Mouse (Mus musculus) MEL (cell line): Measurements from ENCODE around the gene Dlx4. TPM values are rescaled to one million over a fixed set of nuclear protein-coding genes. Genes with fewer than 3 reads are reported as not detected.

Source experiments
- DNase-seq: peaks from one replicate; pipeline ENCODE4 v3.0.0; 2011; ENCODE audit warnings: low read depth, low spot score
- H3K27ac ChIP-seq: 2 replicates; pipeline ENCODE4 v1.5.1; 2012; ENCODE audit warnings: low read depth, mild to moderate bottlenecking, control low read depth, low read length, moderate library complexity; ENCODE audit not compliant: control insufficient read depth
- H3K27me3 ChIP-seq, 2 experiments: fragments of 150-350 bp in 1 of 2; sonication (generic) in 1 of 2; 2 replicates each; pipeline ENCODE4 v1.6.1; 2012; ENCODE audit warnings: low read length in 2 of 2, mild to moderate bottlenecking in 2 of 2, improper control_type of control experiment in 1 of 2, moderate library complexity in 1 of 2; ENCODE audit not compliant: insufficient read depth in 2 of 2, control insufficient read depth in 1 of 2
- H3K36me3 ChIP-seq, 2 experiments: 2 replicates each; pipeline ENCODE4 v1.6.1; 2012 to 2014; ENCODE audit warnings: low read length in 2 of 2, improper control_type of control experiment in 1 of 2, inconsistent platforms in 1 of 2, mild to moderate bottlenecking in 1 of 2; ENCODE audit not compliant: insufficient read depth in 2 of 2, control insufficient read depth in 1 of 2
- H3K4me1 ChIP-seq, 2 experiments: fragments of 150-350 bp in 1 of 2; sonication (generic) in 1 of 2; 2 replicates each; pipeline ENCODE4 v1.6.1; 2012; ENCODE audit warnings: low read length in 2 of 2, improper control_type of control experiment in 1 of 2, mild to moderate bottlenecking in 1 of 2; ENCODE audit not compliant: insufficient read depth in 2 of 2, control insufficient read depth in 1 of 2
- H3K4me3 ChIP-seq, 2 experiments: fragments of 150-350 bp in 1 of 2; sonication (generic) in 1 of 2; 2 replicates each; pipeline ENCODE4 v1.5.1; 2012; ENCODE audit warnings: low read depth in 2 of 2, low read length in 2 of 2, mild to moderate bottlenecking in 2 of 2, moderate library complexity in 2 of 2, control low read depth in 1 of 2, improper control_type of control experiment in 1 of 2; ENCODE audit not compliant: control insufficient read depth in 1 of 2, insufficient read depth in 1 of 2
- H3K79me2 ChIP-seq: 2 replicates; pipeline ENCODE4 v1.6.1; 2012; ENCODE audit warnings: mild to moderate bottlenecking, low read length, moderate library complexity; ENCODE audit not compliant: control insufficient read depth, poor library complexity, insufficient read depth
- H3K9ac ChIP-seq: 2 replicates; pipeline ENCODE4 v1.6.1; 2012; ENCODE audit warnings: low read depth, mild to moderate bottlenecking, control low read depth, low read length, moderate library complexity; ENCODE audit not compliant: control insufficient read depth, poor library complexity, severe bottlenecking
- H3K9me3 ChIP-seq: fragments of 150-350 bp; sonication (generic); replicated peaks from 2 replicates; pipeline ENCODE4 v1.6.1; 2012; ENCODE audit warnings: mild to moderate bottlenecking, low read length, improper control_type of control experiment, moderate library complexity; ENCODE audit not compliant: insufficient read depth
- CHD1 ChIP-seq: IDR thresholded peaks from 2 replicates; pipeline ENCODE4 v1.6.1; 2012; ENCODE audit warnings: low read depth, mild to moderate bottlenecking, inconsistent platforms, low read length, improper control_type of control experiment
- CTCF ChIP-seq, 3 experiments: IDR thresholded peaks in 2 of 3; conservative IDR thresholded peaks in 1 of 3; 2 replicates each; pipeline ENCODE4 v1.5.1; 2011 to 2012; ENCODE audit warnings: low read length in 3 of 3, low read depth in 2 of 3, mild to moderate bottlenecking in 2 of 3, improper control_type of control experiment in 1 of 3, inconsistent platforms in 1 of 3, mixed read lengths in 1 of 3, moderate library complexity in 1 of 3; ENCODE audit not compliant: control insufficient read depth in 1 of 3, insufficient read depth in 1 of 3, poor library complexity in 1 of 3, severe bottlenecking in 1 of 3
- E2F4 ChIP-seq: IDR thresholded peaks from 2 replicates; pipeline ENCODE4 v1.6.1; 2011; ENCODE audit warnings: low read depth, low read length, improper control_type of control experiment, borderline replicate concordance
- EP300 ChIP-seq, 2 experiments: IDR thresholded peaks; 2 replicates each; pipeline ENCODE4 v1.6.1; 2011; ENCODE audit warnings: improper control_type of control experiment in 2 of 2, low read length in 2 of 2, low read depth in 1 of 2, mild to moderate bottlenecking in 1 of 2
- ETS1 ChIP-seq: IDR thresholded peaks from 2 replicates; pipeline ENCODE4 v1.6.1; 2012; ENCODE audit warnings: low read depth, mild to moderate bottlenecking, inconsistent platforms, low read length, improper control_type of control experiment, moderate library complexity
- HCFC1 ChIP-seq: IDR thresholded peaks from 2 replicates; pipeline ENCODE4 v1.6.1; 2012; ENCODE audit warnings: low read depth, mild to moderate bottlenecking, inconsistent platforms, low read length, improper control_type of control experiment, moderate library complexity
- JUND ChIP-seq: IDR thresholded peaks from 2 replicates; pipeline ENCODE4 v1.6.1; 2011; ENCODE audit warnings: low read depth, mild to moderate bottlenecking, improper control_type of control experiment, low read length
- KAT2A ChIP-seq: conservative IDR thresholded peaks from 2 replicates; pipeline ENCODE4 v1.6.1; 2012; ENCODE audit warnings: low read depth, low read length, improper control_type of control experiment, inconsistent platforms
- MAFK ChIP-seq: IDR thresholded peaks from 2 replicates; pipeline ENCODE4 v1.6.1; 2011; ENCODE audit warnings: low read depth, mild to moderate bottlenecking, low read length, improper control_type of control experiment, borderline replicate concordance
- MYB ChIP-seq: IDR thresholded peaks from 2 replicates; pipeline ENCODE4 v1.6.1; 2011; ENCODE audit warnings: mild to moderate bottlenecking, low read depth, low read length, improper control_type of control experiment
- POLR2AphosphoS5 ChIP-seq: IDR thresholded peaks from 2 replicates; pipeline ENCODE4 v1.6.1; 2012; ENCODE audit warnings: low read depth, borderline replicate concordance, mild to moderate bottlenecking, inconsistent platforms, low read length, moderate library complexity, mixed read lengths
- RAD21 ChIP-seq: IDR thresholded peaks from 2 replicates; pipeline ENCODE4 v1.6.1; 2011; ENCODE audit warnings: mild to moderate bottlenecking, low read depth, low read length, improper control_type of control experiment
- RCOR1 ChIP-seq: IDR thresholded peaks from 2 replicates; pipeline ENCODE4 v1.6.1; 2012; ENCODE audit warnings: low read depth, mild to moderate bottlenecking, inconsistent platforms, low read length, improper control_type of control experiment
- SIN3A ChIP-seq: IDR thresholded peaks from 2 replicates; pipeline ENCODE4 v1.6.1; 2012; ENCODE audit warnings: low read length, improper control_type of control experiment, inconsistent platforms
- SMC3 ChIP-seq: IDR thresholded peaks from 2 replicates; pipeline ENCODE4 v1.6.1; 2011; ENCODE audit warnings: low read depth, low read length, improper control_type of control experiment
- TCF12 ChIP-seq: IDR thresholded peaks from 2 replicates; pipeline ENCODE4 v1.6.1; 2014; ENCODE audit warnings: low read depth, mild to moderate bottlenecking, inconsistent platforms, low read length, improper control_type of control experiment, moderate library complexity
- UBTF ChIP-seq: IDR thresholded peaks from 2 replicates; pipeline ENCODE4 v1.6.1; 2012; ENCODE audit warnings: low read depth, mild to moderate bottlenecking, inconsistent platforms, low read length, improper control_type of control experiment, moderate library complexity, borderline replicate concordance; ENCODE audit not compliant: insufficient read depth
- USF2 ChIP-seq, 2 experiments: IDR thresholded peaks; 2 replicates each; pipeline ENCODE4 v1.6.1; 2011 to 2012; ENCODE audit warnings: improper control_type of control experiment in 2 of 2, low read length in 2 of 2, borderline replicate concordance in 1 of 2, inconsistent platforms in 1 of 2, low read depth in 1 of 2, mild to moderate bottlenecking in 1 of 2; ENCODE audit not compliant: insufficient read depth in 1 of 2
- ZC3H11A ChIP-seq: IDR thresholded peaks from 2 replicates; pipeline ENCODE4 v1.6.1; 2012; ENCODE audit warnings: low read depth, mild to moderate bottlenecking, inconsistent platforms, low read length, improper control_type of control experiment
- ZNF384 ChIP-seq: IDR thresholded peaks from 2 replicates; pipeline ENCODE4 v1.6.1; 2012; ENCODE audit warnings: low read depth, mild to moderate bottlenecking, inconsistent platforms, low read length, improper control_type of control experiment
- polyA plus RNA-seq, 2 experiments: library from polyadenylated mRNA; stranded (reverse) in 1 of 2; unstranded in 1 of 2; fragments of >175 nt in 1 of 2; fragments of >200 nt in 1 of 2; gene quantifications; 2 replicates each; pipeline versions ENCODE4 v1.2.1 to v1.2.4; 2012; ENCODE audit warnings: low replicate concordance in 2 of 2, low read depth in 1 of 2; ENCODE audit not compliant: insufficient read length in 2 of 2, insufficient read depth in 1 of 2, missing spikeins in 1 of 2
- total RNA-seq: library from RNA; depleted of rRNA; stranded (reverse); fragments of 300-350 nt; gene quantifications from 2 replicates; pipeline ENCODE4 v1.2.3, GENCODE M21; 2012

Gene Dlx4
- total and polyA plus RNA-seq, 3 experiments: not detected

GRCm38 (mm10) chr11:95117030-95117429 is 29.0 kb downstream of the Dlx4 start:
- TF ChIP-seq TCF12 (no peak), CHD1 (no peak), HCFC1 (no peak), E2F4 (no peak), RAD21 (peak; percentile 94), ETS1 (no peak), CTCF (IDR thresholded peaks at IDR 0.05 in 2 of 3, conservative IDR thresholded peaks at IDR 0.05 in 1 of 3; ENCODE audit: control insufficient read depth in 1 of 3, insufficient read depth in 1 of 3, low read depth in 2 of 3, low read length in 3 of 3, poor library complexity in 1 of 3, severe bottlenecking in 1 of 3) (peak; percentile 94 to 98 (median 98)), RCOR1 (no peak), ZC3H11A (peak; percentile 75), SMC3 (peak; percentile 92)
- Histone ChIP-seq H3K27me3 (peaks cover 6 to 7% of the 10 kb centered on the region in 2 experiments), H3K4me1 (no peaks in the 10 kb centered on the region), H3K27ac (no peak overlapping the region), H3K9ac (no peak overlapping the region), H3K4me3 (no peak overlapping the region), H3K36me3 (no peaks in the 10 kb centered on the region), H3K79me2 (no peaks in the 10 kb centered on the region), H3K9me3 (no peaks in the 10 kb centered on the region)
- DNase-seq: peak; percentile 85

- no peak for DNase-seq
- H3K27me3 ChIP-seq: peaks cover 3 to 7% of the 10 kb centered on the region in 2 experiments
- H3K9me3 ChIP-seq: no peaks in the 10 kb centered on the region
- no peak overlapping the region for H3K4me3 ChIP-seq
- H3K79me2 ChIP-seq: no peaks in the 10 kb centered on the region
- no peak overlapping the region for H3K27ac ChIP-seq
- H3K9ac ChIP-seq: no peak overlapping the region
- TF ChIP-seq EP300 (IDR thresholded peaks at IDR 0.05; ENCODE audit: low read depth in 1 of 2, low read length in 2 of 2) (no peak), POLR2AphosphoS5 (no peak), USF2 (IDR thresholded peaks at IDR 0.05; ENCODE audit: borderline replicate concordance in 1 of 2, insufficient read depth in 1 of 2, low read depth in 1 of 2, low read length in 2 of 2) (no peak), UBTF (no peak), SIN3A (no peak), JUND (no peak), MAFK (no peak), RAD21 (no peak), ZNF384 (no peak), ZC3H11A (no peak), MYB (no peak), KAT2A (no peak), CTCF (IDR thresholded peaks at IDR 0.05 in 2 of 3, conservative IDR thresholded peaks at IDR 0.05 in 1 of 3; ENCODE audit: control insufficient read depth in 1 of 3, insufficient read depth in 1 of 3, low read depth in 2 of 3, low read length in 3 of 3, poor library complexity in 1 of 3, severe bottlenecking in 1 of 3) (no peak), ETS1 (no peak)
- no peaks in the 10 kb centered on the region for H3K4me1 ChIP-seq
- H3K36me3 ChIP-seq: no peaks in the 10 kb centered on the region
Measured at GRCm38 (mm10) chr11:95110081-95110480, 36.0 kb downstream of the Dlx4 start.
